Mouse (Mus musculus) MEL (cell line): ENCODE measurements around the gene Colgalt2. TPM values are rescaled to one million over a fixed set of nuclear protein-coding genes. Genes with fewer than 3 reads are reported as not detected.

ENCODE experiments used
- DNase-seq: peaks from one replicate; pipeline ENCODE4 v3.0.0; 2011; ENCODE audit warnings: low read depth, low spot score
- H3K27ac ChIP-seq: 2 replicates; pipeline ENCODE4 v1.5.1; 2012; ENCODE audit warnings: low read depth, mild to moderate bottlenecking, control low read depth, low read length, moderate library complexity; ENCODE audit not compliant: control insufficient read depth
- H3K27me3 ChIP-seq, 2 experiments: fragments of 150-350 bp in 1 of 2; sonication (generic) in 1 of 2; 2 replicates each; pipeline ENCODE4 v1.6.1; 2012; ENCODE audit warnings: low read length in 2 of 2, mild to moderate bottlenecking in 2 of 2, improper control_type of control experiment in 1 of 2, moderate library complexity in 1 of 2; ENCODE audit not compliant: insufficient read depth in 2 of 2, control insufficient read depth in 1 of 2
- H3K36me3 ChIP-seq, 2 experiments: 2 replicates each; pipeline ENCODE4 v1.6.1; 2012 to 2014; ENCODE audit warnings: low read length in 2 of 2, improper control_type of control experiment in 1 of 2, inconsistent platforms in 1 of 2, mild to moderate bottlenecking in 1 of 2; ENCODE audit not compliant: insufficient read depth in 2 of 2, control insufficient read depth in 1 of 2
- H3K4me1 ChIP-seq, 2 experiments: fragments of 150-350 bp in 1 of 2; sonication (generic) in 1 of 2; 2 replicates each; pipeline ENCODE4 v1.6.1; 2012; ENCODE audit warnings: low read length in 2 of 2, improper control_type of control experiment in 1 of 2, mild to moderate bottlenecking in 1 of 2; ENCODE audit not compliant: insufficient read depth in 2 of 2, control insufficient read depth in 1 of 2
- H3K4me3 ChIP-seq, 2 experiments: fragments of 150-350 bp in 1 of 2; sonication (generic) in 1 of 2; 2 replicates each; pipeline ENCODE4 v1.5.1; 2012; ENCODE audit warnings: low read depth in 2 of 2, low read length in 2 of 2, mild to moderate bottlenecking in 2 of 2, moderate library complexity in 2 of 2, control low read depth in 1 of 2, improper control_type of control experiment in 1 of 2; ENCODE audit not compliant: control insufficient read depth in 1 of 2, insufficient read depth in 1 of 2
- H3K79me2 ChIP-seq: 2 replicates; pipeline ENCODE4 v1.6.1; 2012; ENCODE audit warnings: mild to moderate bottlenecking, low read length, moderate library complexity; ENCODE audit not compliant: control insufficient read depth, poor library complexity, insufficient read depth
- H3K9ac ChIP-seq: 2 replicates; pipeline ENCODE4 v1.6.1; 2012; ENCODE audit warnings: low read depth, mild to moderate bottlenecking, control low read depth, low read length, moderate library complexity; ENCODE audit not compliant: control insufficient read depth, poor library complexity, severe bottlenecking
- H3K9me3 ChIP-seq: fragments of 150-350 bp; sonication (generic); replicated peaks from 2 replicates; pipeline ENCODE4 v1.6.1; 2012; ENCODE audit warnings: mild to moderate bottlenecking, low read length, improper control_type of control experiment, moderate library complexity; ENCODE audit not compliant: insufficient read depth
- BHLHE40 ChIP-seq: IDR thresholded peaks from 2 replicates; pipeline ENCODE4 v1.6.1; 2012; ENCODE audit warnings: low read depth, mild to moderate bottlenecking, inconsistent platforms, low read length, improper control_type of control experiment, borderline replicate concordance
- CTCF ChIP-seq, 3 experiments: IDR thresholded peaks in 2 of 3; conservative IDR thresholded peaks in 1 of 3; 2 replicates each; pipeline ENCODE4 v1.5.1; 2011 to 2012; ENCODE audit warnings: low read length in 3 of 3, low read depth in 2 of 3, mild to moderate bottlenecking in 2 of 3, improper control_type of control experiment in 1 of 3, inconsistent platforms in 1 of 3, mixed read lengths in 1 of 3, moderate library complexity in 1 of 3; ENCODE audit not compliant: control insufficient read depth in 1 of 3, insufficient read depth in 1 of 3, poor library complexity in 1 of 3, severe bottlenecking in 1 of 3
- ELF1 ChIP-seq: IDR thresholded peaks from 2 replicates; pipeline ENCODE4 v1.6.1; 2014; ENCODE audit warnings: low read depth, mild to moderate bottlenecking, inconsistent platforms, low read length, improper control_type of control experiment, moderate library complexity
- GABPA ChIP-seq: IDR thresholded peaks from 2 replicates; pipeline ENCODE4 v1.6.1; 2012; ENCODE audit warnings: low read depth, mild to moderate bottlenecking, inconsistent platforms, low read length, improper control_type of control experiment, moderate library complexity
- HCFC1 ChIP-seq: IDR thresholded peaks from 2 replicates; pipeline ENCODE4 v1.6.1; 2012; ENCODE audit warnings: low read depth, mild to moderate bottlenecking, inconsistent platforms, low read length, improper control_type of control experiment, moderate library complexity
- KAT2A ChIP-seq: conservative IDR thresholded peaks from 2 replicates; pipeline ENCODE4 v1.6.1; 2012; ENCODE audit warnings: low read depth, low read length, improper control_type of control experiment, inconsistent platforms
- MAFK ChIP-seq: IDR thresholded peaks from 2 replicates; pipeline ENCODE4 v1.6.1; 2011; ENCODE audit warnings: low read depth, mild to moderate bottlenecking, low read length, improper control_type of control experiment, borderline replicate concordance
- MAX ChIP-seq: IDR thresholded peaks from 2 replicates; pipeline ENCODE4 v1.6.1; 2011; ENCODE audit warnings: low read length, improper control_type of control experiment
- MAZ ChIP-seq: IDR thresholded peaks from 2 replicates; pipeline ENCODE4 v1.6.1; 2012; ENCODE audit warnings: low read depth, mild to moderate bottlenecking, inconsistent platforms, low read length, improper control_type of control experiment
- MXI1 ChIP-seq: IDR thresholded peaks from 2 replicates; pipeline ENCODE4 v1.6.1; 2011; ENCODE audit warnings: mild to moderate bottlenecking, low read depth, low read length, improper control_type of control experiment
- MYC ChIP-seq: IDR thresholded peaks from 2 replicates; pipeline ENCODE4 v1.6.1; 2011; ENCODE audit warnings: low read depth, mild to moderate bottlenecking, low read length, improper control_type of control experiment, moderate library complexity
- NELFE ChIP-seq: IDR thresholded peaks from 2 replicates; pipeline ENCODE4 v1.6.1; 2011; ENCODE audit warnings: low read depth, low read length, improper control_type of control experiment
- NRF1 ChIP-seq: IDR thresholded peaks from 2 replicates; pipeline ENCODE4 v1.6.1; 2014; ENCODE audit warnings: low read depth, mild to moderate bottlenecking, inconsistent platforms, low read length, improper control_type of control experiment, moderate library complexity; ENCODE audit not compliant: poor library complexity, insufficient read depth, severe bottlenecking
- RAD21 ChIP-seq: IDR thresholded peaks from 2 replicates; pipeline ENCODE4 v1.6.1; 2011; ENCODE audit warnings: mild to moderate bottlenecking, low read depth, low read length, improper control_type of control experiment
- SIN3A ChIP-seq: IDR thresholded peaks from 2 replicates; pipeline ENCODE4 v1.6.1; 2012; ENCODE audit warnings: low read length, improper control_type of control experiment, inconsistent platforms
- SMC3 ChIP-seq: IDR thresholded peaks from 2 replicates; pipeline ENCODE4 v1.6.1; 2011; ENCODE audit warnings: low read depth, low read length, improper control_type of control experiment
- TCF12 ChIP-seq: IDR thresholded peaks from 2 replicates; pipeline ENCODE4 v1.6.1; 2014; ENCODE audit warnings: low read depth, mild to moderate bottlenecking, inconsistent platforms, low read length, improper control_type of control experiment, moderate library complexity
- UBTF ChIP-seq: IDR thresholded peaks from 2 replicates; pipeline ENCODE4 v1.6.1; 2012; ENCODE audit warnings: low read depth, mild to moderate bottlenecking, inconsistent platforms, low read length, improper control_type of control experiment, moderate library complexity, borderline replicate concordance; ENCODE audit not compliant: insufficient read depth
- USF1 ChIP-seq: IDR thresholded peaks from 2 replicates; pipeline ENCODE4 v1.6.1; 2014; ENCODE audit warnings: low read depth, mild to moderate bottlenecking, inconsistent platforms, low read length, improper control_type of control experiment, moderate library complexity
- ZKSCAN1 ChIP-seq: IDR thresholded peaks from 2 replicates; pipeline ENCODE4 v1.6.1; 2012; ENCODE audit warnings: low read depth, mild to moderate bottlenecking, inconsistent platforms, low read length, improper control_type of control experiment, moderate library complexity
- polyA plus RNA-seq, 2 experiments: library from polyadenylated mRNA; stranded (reverse) in 1 of 2; unstranded in 1 of 2; fragments of >175 nt in 1 of 2; fragments of >200 nt in 1 of 2; gene quantifications; 2 replicates each; pipeline versions ENCODE4 v1.2.1 to v1.2.4; 2012; ENCODE audit warnings: low replicate concordance in 2 of 2, low read depth in 1 of 2; ENCODE audit not compliant: insufficient read length in 2 of 2, insufficient read depth in 1 of 2, missing spikeins in 1 of 2
- total RNA-seq: library from RNA; depleted of rRNA; stranded (reverse); fragments of 300-350 nt; gene quantifications from 2 replicates; pipeline ENCODE4 v1.2.3, GENCODE M21; 2012

Colgalt2 gene
- total and polyA plus RNA-seq, 3 experiments, result not detected

GRCm38 (mm10) chr1:152550544-152550943 is 150.9 kb downstream of the Colgalt2 start:
- Histone ChIP-seq H3K4me1 (no peaks in the 10 kb centered on the region), H3K27ac (no peak overlapping the region), H3K79me2 (no peaks in the 10 kb centered on the region), H3K9ac (no peak overlapping the region), H3K4me3 (no peak overlapping the region), H3K36me3 (no peaks in the 10 kb centered on the region), H3K27me3 (peaks cover 8 to 9% of the 10 kb centered on the region in 2 experiments), H3K9me3 (no peaks in the 10 kb centered on the region)
- TF ChIP-seq MAX (no peak), KAT2A (no peak), ELF1 (no peak), MXI1 (no peak), TCF12 (no peak), MAFK (no peak), USF1 (no peak), NELFE (no peak), UBTF (no peak), GABPA (no peak), SMC3 (no peak), NRF1 (no peak)
- no peak for DNase-seq

GRCm38 (mm10) chr1:152550973-152551372 is 151.3 kb downstream of the Colgalt2 start:
- H3K4me3 ChIP-seq, result no peak overlapping the region
- H3K79me2 ChIP-seq, result no peaks in the 10 kb centered on the region
- no peak overlapping the region for H3K9ac ChIP-seq
- no peaks in the 10 kb centered on the region for H3K36me3 ChIP-seq
- peaks cover 8 to 9% of the 10 kb centered on the region in 2 experiments for H3K27me3 ChIP-seq
- no peak for TF ChIP-seq MAZ
- no peak for TF ChIP-seq KAT2A
- no peak for TF ChIP-seq SIN3A
- no peak for TF ChIP-seq MYC
- no peak for TF ChIP-seq BHLHE40
- TF ChIP-seq UBTF, result no peak
- TF ChIP-seq ZKSCAN1, result no peak
- no peak for TF ChIP-seq GABPA
- TF ChIP-seq CTCF (IDR thresholded peaks at IDR 0.05 in 2 of 3, conservative IDR thresholded peaks at IDR 0.05 in 1 of 3; ENCODE audit: control insufficient read depth in 1 of 3, insufficient read depth in 1 of 3, low read depth in 2 of 3, low read length in 3 of 3, poor library complexity in 1 of 3, severe bottlenecking in 1 of 3), result no peak
- TF ChIP-seq RAD21, result no peak
- TF ChIP-seq HCFC1, result no peak
- TF ChIP-seq, all 39 proteins: peak for 0
- Histone ChIP-seq H3K9me3 (no peaks in the 10 kb centered on the region), H3K4me1 (no peaks in the 10 kb centered on the region), H3K27ac (no peak overlapping the region)
- no peak for DNase-seq
